Mouse (Mus musculus) right cerebral cortex, adult 18-20 months (tissue): ENCODE results near the gene Ddr1.

Experiments used
- DNase-seq: peaks from one replicate; pipeline ENCODE4 v3.0.0; 2022; ENCODE audit warnings: mixed read lengths

The Ddr1 gene

GRCm38 (mm10) chr17:35720340-35720727, 15.9 kb upstream of the Ddr1 start:
- DNase-seq: peak; percentile 62

DNA sequence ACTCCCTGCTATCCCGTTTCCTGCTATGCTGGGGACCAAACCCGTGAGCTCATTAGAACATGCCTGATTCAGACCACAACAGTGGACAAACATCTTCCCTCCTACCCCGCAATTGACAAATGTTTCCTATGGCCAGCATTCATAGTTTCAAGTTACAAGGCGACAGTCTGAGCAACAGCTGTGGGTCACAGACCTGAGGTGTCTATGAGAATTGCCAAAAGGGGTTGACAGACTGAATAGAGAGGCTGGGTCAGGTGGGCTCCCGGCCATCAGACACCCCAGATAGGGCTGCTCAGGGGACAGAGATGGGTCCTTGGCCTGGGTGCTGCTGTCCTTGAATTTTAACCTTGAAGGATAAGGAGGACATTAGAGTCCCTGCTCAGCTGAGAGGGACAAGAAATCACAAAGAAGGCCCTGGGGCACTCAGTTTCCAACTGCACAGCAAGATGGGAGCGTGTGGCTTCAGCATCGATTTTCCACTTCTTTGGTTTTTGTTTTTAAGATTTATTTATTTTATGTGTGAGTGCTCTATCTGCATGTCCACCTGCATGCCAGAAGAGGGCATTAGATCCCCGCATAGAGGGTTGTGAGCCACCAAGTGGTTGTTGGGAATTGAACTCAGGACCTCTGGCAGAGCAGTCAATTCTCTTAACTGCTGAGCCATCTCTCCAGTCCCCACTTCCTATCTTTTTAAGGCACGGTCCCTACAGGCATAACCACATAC, 15.4 kb upstream of the Ddr1 start:
- DNase-seq: no peak

- no peak for DNase-seq
Measured at GRCm38 (mm10) chr17:35717080-35717479, 12.7 kb upstream of the Ddr1 start.

DNA sequence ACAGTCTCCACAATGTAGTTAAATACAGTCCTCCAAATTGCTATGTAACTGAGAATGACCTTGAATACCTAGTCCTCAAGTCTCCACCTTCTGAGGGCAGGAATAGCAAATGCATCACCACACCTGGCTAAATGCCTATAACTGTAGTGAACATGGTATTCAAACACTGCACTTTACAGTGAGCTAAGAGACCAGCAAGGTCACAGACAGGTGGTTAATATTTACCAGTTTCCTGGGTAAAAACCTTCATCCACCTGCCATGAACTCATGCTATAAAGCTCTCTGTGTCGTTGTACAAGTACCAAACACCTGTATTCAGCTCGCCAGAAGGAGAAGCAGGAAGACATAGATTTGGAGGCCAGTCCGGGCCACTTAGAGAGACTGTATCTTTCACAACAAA, 11.7 kb upstream of the Ddr1 start:
- no peak for DNase-seq

- no peak for DNase-seq
Measured at GRCm38 (mm10) chr17:35710705-35711347, 6.4 kb upstream of the Ddr1 start.

DNA sequence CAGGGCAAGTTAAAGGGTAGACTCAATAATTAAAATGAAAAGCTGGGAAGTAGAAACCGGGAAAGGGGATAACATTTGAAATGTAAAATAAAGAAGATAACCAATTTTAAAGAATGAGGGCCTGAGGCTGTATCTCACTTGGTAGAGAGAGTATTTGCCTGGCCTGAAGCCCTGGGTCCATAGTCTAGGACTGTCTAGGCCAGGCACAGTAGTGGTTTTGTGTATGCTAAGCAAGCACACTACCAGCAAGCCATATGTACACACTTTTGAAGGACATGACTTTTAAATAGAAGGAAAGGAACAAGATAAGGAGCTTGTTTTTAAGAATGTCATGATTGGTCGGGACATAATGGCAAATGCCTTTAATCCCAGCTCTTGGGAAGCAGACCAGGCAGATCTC, 4.2 kb upstream of the Ddr1 start:
- no peak for DNase-seq

DNA sequence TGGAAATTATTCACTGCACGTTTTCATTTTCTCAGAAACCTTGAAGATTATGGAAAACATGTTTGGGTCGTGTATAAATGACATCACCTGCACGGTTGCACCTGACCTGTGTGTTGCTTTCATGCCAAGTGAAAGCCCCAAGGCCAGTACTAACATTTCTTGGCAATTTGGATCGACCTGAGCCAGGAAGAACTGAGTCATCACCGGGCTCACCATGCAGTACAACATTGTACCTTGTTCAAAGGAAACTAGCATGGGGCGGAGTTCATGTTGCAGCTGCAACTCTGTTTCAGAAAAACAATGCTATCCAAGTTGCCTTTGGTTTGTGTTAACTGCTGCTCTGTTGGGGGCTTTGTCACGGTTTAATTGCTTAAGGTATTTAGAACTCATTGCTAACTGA, 3.5 kb upstream of the Ddr1 start:
- no peak for DNase-seq

DNA sequence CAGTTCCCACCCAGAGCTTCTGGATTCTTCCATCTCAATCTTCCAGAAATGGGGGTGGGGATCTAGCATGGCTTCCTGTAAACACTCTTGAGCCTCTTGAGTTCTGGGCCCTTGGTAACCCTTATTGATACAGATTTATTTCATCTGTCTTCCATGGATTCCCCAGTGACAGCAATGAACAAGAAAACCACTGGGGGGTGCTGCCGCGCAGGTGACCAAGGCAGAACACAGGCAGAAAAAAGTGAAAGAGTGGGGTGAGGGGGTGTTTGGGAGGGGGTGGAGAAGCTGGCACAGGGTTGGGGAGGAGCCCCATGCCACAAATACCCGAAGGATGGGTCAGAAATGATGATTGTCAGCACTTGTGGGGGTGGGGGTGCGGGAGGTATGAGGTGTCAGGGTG, 1.4 kb upstream of the Ddr1 start:
- no peak for DNase-seq

- DNase-seq: no peak
Measured at GRCm38 (mm10) chr17:35703751-35704271, 610 bp downstream of the Ddr1 start.

DNA sequence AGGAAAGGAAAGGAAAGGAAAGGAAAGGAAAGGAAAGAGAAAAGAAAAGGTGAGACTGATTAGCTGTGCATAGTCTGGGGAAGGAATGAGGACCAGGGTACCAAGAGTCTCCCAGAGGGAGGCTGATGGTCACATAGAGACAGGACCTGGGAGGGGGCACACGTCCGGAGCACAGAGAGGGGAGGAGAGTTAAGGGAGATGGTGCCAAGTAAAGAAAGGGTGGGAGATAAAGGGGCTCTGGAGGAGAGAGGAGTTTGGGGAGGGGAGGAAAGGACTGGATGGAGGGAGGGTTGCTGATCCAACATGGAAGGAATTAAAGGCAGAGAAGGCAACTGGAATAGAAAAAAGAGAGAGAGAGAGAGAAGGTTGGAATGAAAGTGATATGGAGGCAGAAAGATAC, 1.4 kb downstream of the Ddr1 start:
- DNase-seq: no peak

GRCm38 (mm10) chr17:35702605-35703004, 1.8 kb downstream of the Ddr1 start:
- DNase-seq: no peak

- DNase-seq: no peak
Measured at GRCm38 (mm10) chr17:35701978-35702461, 2.4 kb downstream of the Ddr1 start.

DNA sequence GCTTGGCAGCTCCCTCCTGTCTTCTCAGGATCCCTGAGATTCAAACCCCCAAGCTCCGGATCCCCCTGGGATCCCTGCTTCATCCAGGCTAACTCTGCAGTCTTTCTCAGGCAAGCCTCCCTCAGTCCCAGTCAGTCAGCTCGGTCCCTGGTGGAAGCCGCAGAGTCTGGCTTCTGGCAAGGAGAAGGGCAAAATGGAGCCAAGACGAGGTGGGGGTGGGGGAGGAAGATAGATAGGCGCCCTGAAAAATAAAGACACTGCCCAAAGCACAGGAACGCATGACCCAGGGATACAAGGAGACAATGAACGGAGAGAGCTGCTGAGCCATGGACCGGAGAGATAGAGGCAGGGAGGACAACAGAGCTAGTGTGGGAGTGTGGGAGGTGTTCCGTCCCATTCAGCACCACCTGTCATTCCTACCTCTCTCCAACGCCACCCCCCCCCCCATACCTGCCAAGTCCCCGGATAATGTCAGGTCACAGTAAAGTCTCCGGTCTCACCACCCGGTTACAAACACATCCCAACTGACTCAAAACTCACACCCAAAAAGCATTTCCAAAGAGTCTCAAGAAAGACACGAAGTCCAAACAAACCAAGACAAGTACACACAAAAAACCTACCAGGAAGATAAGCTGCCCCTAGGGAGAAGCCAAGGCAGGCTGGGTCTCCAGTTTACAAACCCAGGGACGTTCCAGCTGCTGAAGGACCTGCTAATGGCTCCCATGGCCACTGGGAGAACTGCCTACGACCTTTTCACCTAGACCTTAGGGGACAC, 3.0 kb downstream of the Ddr1 start:
- DNase-seq: no peak

DNA sequence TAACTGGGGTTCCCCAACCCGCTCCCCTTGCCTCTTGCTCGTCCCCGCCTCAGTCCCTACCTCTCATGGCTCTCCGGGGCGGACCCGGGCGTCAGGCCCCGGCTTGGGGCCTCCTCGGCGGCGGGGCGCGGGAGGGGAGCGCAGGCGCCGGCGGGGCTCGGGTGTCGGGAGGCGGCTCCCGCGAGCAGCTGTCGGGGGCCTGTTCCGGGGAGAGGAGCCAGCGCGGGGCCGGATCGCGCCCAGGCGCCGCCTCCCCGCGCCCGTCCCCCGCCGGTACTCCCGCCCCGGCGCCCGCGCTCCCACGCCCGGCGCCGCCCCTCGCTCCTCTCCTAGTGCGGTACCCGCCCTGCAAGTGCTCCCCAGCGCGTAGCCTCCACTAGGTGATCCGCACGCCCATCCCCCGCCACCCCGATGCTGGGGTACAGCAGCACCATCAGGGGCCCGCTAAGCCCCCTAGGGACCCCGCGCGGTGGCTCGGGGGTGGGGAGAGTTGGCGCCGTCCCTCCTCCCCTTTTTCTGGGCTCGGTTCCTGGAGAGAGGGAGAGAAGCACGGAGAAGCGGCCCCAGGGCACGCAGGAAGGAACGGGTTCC, 4.0 kb downstream of the Ddr1 start:
- peak; percentile 88 for DNase-seq

DNA sequence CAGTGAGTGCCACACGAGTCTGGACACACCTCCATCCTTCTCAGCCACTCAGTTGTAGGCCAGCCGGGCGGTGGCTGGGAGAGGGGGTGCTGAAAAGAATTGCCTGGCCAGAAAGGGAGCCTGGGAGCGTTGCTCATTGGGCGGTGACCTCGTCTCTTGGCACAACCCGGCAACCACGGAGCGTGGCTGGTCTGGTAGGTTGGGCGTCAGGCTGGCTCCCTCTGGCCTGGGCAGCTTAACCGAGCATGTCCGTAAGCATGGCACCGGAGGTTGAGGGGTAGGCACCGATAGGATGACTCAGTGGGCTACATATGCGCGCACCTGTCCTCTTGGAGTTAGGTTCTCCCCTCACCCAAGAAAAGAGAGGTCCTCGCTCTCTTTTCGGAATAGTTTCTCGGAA, 4.5 kb downstream of the Ddr1 start:
- peak; percentile 77 for DNase-seq

GRCm38 (mm10) chr17:35698501-35698883, 5.9 kb downstream of the Ddr1 start:
- no peak for DNase-seq

GRCm38 (mm10) chr17:35697759-35698500, 6.5 kb downstream of the Ddr1 start:
- DNase-seq: peak; percentile 78

GRCm38 (mm10) chr17:35697429-35697758, 7.0 kb downstream of the Ddr1 start:
- DNase-seq: no peak

GRCm38 (mm10) chr17:35696691-35697090, 7.7 kb downstream of the Ddr1 start:
- DNase-seq: no peak

- no peak for DNase-seq
Measured at GRCm38 (mm10) chr17:35695289-35695688, 9.1 kb downstream of the Ddr1 start.

DNA sequence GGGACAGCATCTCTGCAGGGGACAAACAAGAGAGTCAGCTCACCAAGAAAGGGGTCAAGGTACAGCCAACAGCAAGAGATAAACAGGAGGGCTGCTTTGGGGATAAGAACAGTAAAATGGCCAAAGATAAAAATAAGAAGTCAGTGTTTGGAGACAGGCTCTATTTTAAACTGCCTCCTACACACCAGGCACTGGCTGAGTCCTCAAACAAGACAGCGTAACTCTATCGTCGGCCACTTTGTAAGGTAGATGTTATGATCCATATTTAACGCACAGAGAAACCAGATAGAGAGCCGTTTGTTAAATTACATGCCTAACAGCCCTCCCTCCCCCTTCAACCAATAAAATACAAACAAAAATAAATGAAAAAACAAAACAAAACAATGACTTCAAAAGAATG, 10.5 kb downstream of the Ddr1 start:
- DNase-seq: no peak

DNA sequence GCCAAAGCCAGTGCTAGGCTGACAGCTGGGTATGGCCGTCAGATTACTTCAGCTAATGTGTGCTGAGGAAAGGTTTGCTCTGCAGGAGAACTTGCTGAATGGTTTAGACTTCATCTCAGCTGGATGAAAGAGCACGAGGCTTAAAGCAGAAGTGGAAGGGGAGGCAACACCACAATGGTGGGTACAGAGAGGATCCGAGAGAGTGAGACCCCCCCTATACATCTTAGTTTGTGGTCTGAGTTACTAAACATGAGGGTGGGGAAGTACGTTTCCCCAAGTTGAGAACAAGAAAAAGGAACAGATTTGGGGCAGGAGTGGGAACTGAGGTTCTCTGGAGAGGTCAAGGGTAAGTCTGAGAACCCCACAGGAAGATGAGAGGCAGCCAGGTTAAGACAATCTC, 12.1 kb downstream of the Ddr1 start:
- DNase-seq: no peak

- DNase-seq: no peak
Measured at GRCm38 (mm10) chr17:35691811-35692210, 12.6 kb downstream of the Ddr1 start.
